Mouse (Mus musculus): ENCODE data around the gene Map2k5.

DNA sequence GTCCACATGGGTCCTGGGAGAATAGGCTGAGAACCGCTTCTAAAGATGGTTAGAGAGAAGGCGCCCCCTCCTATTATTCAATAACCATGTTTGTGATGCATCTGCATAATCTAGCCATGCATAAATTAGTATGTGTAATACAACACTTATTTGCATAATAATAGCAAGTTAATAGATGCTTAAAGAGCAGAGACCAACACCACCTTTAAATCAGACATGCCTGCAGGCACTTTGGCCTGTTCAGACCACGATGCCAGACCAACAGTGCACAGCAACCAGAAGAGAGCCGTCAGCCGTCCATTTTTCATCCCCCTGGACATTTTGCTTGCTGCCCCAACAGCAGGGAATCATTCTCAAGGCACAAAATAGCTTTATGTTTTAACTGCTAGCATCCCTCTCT is 143.3 kb downstream of the Map2k5 start:
- no peak for TF ChIP-seq CTCF (IDR thresholded peaks at IDR 0.05; ENCODE audit: borderline replicate concordance, insufficient read depth, low read length)
- no peak for TF ChIP-seq POLR2A (IDR thresholded peaks at IDR 0.05; ENCODE audit: low read depth, low read length)
